Mouse (Mus musculus): ENCODE measurements around the gene Pax8. TPM values are rescaled to one million over a fixed set of nuclear protein-coding genes. Genes with fewer than 3 reads are reported as not detected.

Gene Pax8
- polyA plus RNA-seq, 1 experiment: not detected

GRCm38 (mm10) chr2:24405345-24406012 is 69.9 kb downstream of the Pax8 start:
- no peak overlapping the region for H3K27ac ChIP-seq (ENCODE audit: insufficient read depth, low read length)
- 59% methylated on average over 23 of the region's 23 CpGs for WGBS
- TF ChIP-seq POLR2A (IDR thresholded peaks at IDR 0.05; ENCODE audit: low read depth, low read length): no peak
- TF ChIP-seq CTCF (IDR thresholded peaks at IDR 0.05; ENCODE audit: extremely low read depth, insufficient read depth, insufficient read length, insufficient replicate concordance): peak; percentile 87; the same call in 1 of the 2 replicates
- H3K27me3 ChIP-seq (ENCODE audit: control insufficient read depth, insufficient read depth, low read length): no peaks in the 10 kb centered on the region
- DNase-seq (ENCODE audit: low read depth in 1 of 2, low spot score in 2 of 2): peak in 1 of 2 experiments; percentile 74
- H3K36me3 ChIP-seq (ENCODE audit: control insufficient read depth, insufficient read depth, low read length): peaks cover 65% of the 10 kb centered on the region
- no peak overlapping the region for H3K4me3 ChIP-seq (ENCODE audit: extremely low read depth, insufficient read depth, insufficient read length)
- no peaks in the 10 kb centered on the region for H3K4me1 ChIP-seq (ENCODE audit: control insufficient read depth, insufficient read depth, insufficient read length)

- TF ChIP-seq POLR2A (IDR thresholded peaks at IDR 0.05; ENCODE audit: low read depth, low read length) (no peak), CTCF (IDR thresholded peaks at IDR 0.05; ENCODE audit: extremely low read depth, insufficient read depth, insufficient read length, insufficient replicate concordance) (no peak)
- no peaks in the 10 kb centered on the region for H3K27me3 ChIP-seq (ENCODE audit: control insufficient read depth, insufficient read depth, low read length)
- H3K36me3 ChIP-seq (ENCODE audit: control insufficient read depth, insufficient read depth, low read length): peaks cover 79% of the 10 kb centered on the region
- H3K27ac ChIP-seq (ENCODE audit: insufficient read depth, low read length): no peak overlapping the region
- WGBS: 92% methylated on average over 3 of the region's 3 CpGs
- no peak for DNase-seq (ENCODE audit: low read depth in 1 of 2, low spot score in 2 of 2)
- H3K4me3 ChIP-seq (ENCODE audit: extremely low read depth, insufficient read depth, insufficient read length): no peak overlapping the region
- H3K4me1 ChIP-seq (ENCODE audit: control insufficient read depth, insufficient read depth, insufficient read length): no peaks in the 10 kb centered on the region
Observed at GRCm38 (mm10) chr2:24400711-24401110, 74.7 kb downstream of the Pax8 start.

GRCm38 (mm10) chr2:24397115-24397514 is 78.3 kb downstream of the Pax8 start:
- Histone ChIP-seq H3K27ac (ENCODE audit: insufficient read depth, low read length) (no peak overlapping the region), H3K27me3 (ENCODE audit: control insufficient read depth, insufficient read depth, low read length) (no peaks in the 10 kb centered on the region), H3K4me1 (ENCODE audit: control insufficient read depth, insufficient read depth, insufficient read length) (no peaks in the 10 kb centered on the region), H3K4me3 (ENCODE audit: extremely low read depth, insufficient read depth, insufficient read length) (no peak overlapping the region), H3K36me3 (ENCODE audit: control insufficient read depth, insufficient read depth, low read length) (peaks cover 63% of the 10 kb centered on the region)
- TF ChIP-seq CTCF (IDR thresholded peaks at IDR 0.05; ENCODE audit: extremely low read depth, insufficient read depth, insufficient read length, insufficient replicate concordance): no peak
- no peak for TF ChIP-seq POLR2A (IDR thresholded peaks at IDR 0.05; ENCODE audit: low read depth, low read length)
- WGBS: 62% methylated on average over 2 of the region's 2 CpGs
- DNase-seq (ENCODE audit: low read depth in 1 of 2, low spot score in 2 of 2): no peak

- no peak for DNase-seq (ENCODE audit: low read depth in 1 of 2, low spot score in 2 of 2)
- no peak overlapping the region for H3K27ac ChIP-seq (ENCODE audit: insufficient read depth, low read length)
- 86% methylated on average over 2 of the region's 2 CpGs for WGBS
- TF ChIP-seq POLR2A (IDR thresholded peaks at IDR 0.05; ENCODE audit: low read depth, low read length): no peak
- TF ChIP-seq CTCF (IDR thresholded peaks at IDR 0.05; ENCODE audit: extremely low read depth, insufficient read depth, insufficient read length, insufficient replicate concordance): no peak
- H3K27me3 ChIP-seq (ENCODE audit: control insufficient read depth, insufficient read depth, low read length): no peaks in the 10 kb centered on the region
- no peak overlapping the region for H3K4me3 ChIP-seq (ENCODE audit: extremely low read depth, insufficient read depth, insufficient read length)
- H3K36me3 ChIP-seq (ENCODE audit: control insufficient read depth, insufficient read depth, low read length): peaks cover 33% of the 10 kb centered on the region
- peaks cover 9% of the 10 kb centered on the region; the same call in 1 of the 2 replicates for H3K4me1 ChIP-seq (ENCODE audit: control insufficient read depth, insufficient read depth, insufficient read length)
Observed at GRCm38 (mm10) chr2:24393251-24393650, 82.1 kb downstream of the Pax8 start.

- TF ChIP-seq POLR2A (IDR thresholded peaks at IDR 0.05; ENCODE audit: low read depth, low read length) (no peak), CTCF (IDR thresholded peaks at IDR 0.05; ENCODE audit: extremely low read depth, insufficient read depth, insufficient read length, insufficient replicate concordance) (no peak)
- Histone ChIP-seq H3K27me3 (ENCODE audit: control insufficient read depth, insufficient read depth, low read length) (no peaks in the 10 kb centered on the region), H3K36me3 (ENCODE audit: control insufficient read depth, insufficient read depth, low read length) (no peaks in the 10 kb centered on the region; the same call in 1 of the 2 replicates), H3K27ac (ENCODE audit: insufficient read depth, low read length) (peak overlapping the region; percentile 3; the same call in 1 of the 2 replicates), H3K4me1 (ENCODE audit: control insufficient read depth, insufficient read depth, insufficient read length) (peaks cover 42% of the 10 kb centered on the region; the same call in 1 of the 2 replicates), H3K4me3 (ENCODE audit: extremely low read depth, insufficient read depth, insufficient read length) (peak overlapping the region; percentile 77)
- WGBS: 27% methylated on average over 4 of the region's 4 CpGs
- peak in 1 of 2 experiments; percentile 49 for DNase-seq (ENCODE audit: low read depth in 1 of 2, low spot score in 2 of 2)
Observed at GRCm38 (mm10) chr2:24387361-24388283, 87.8 kb downstream of the Pax8 start.

- peak in 1 of 2 experiments; percentile 25 for DNase-seq (ENCODE audit: low read depth in 1 of 2, low spot score in 2 of 2)
- Histone ChIP-seq H3K4me3 (ENCODE audit: extremely low read depth, insufficient read depth, insufficient read length) (peak overlapping the region; percentile 77), H3K36me3 (ENCODE audit: control insufficient read depth, insufficient read depth, low read length) (no peaks in the 10 kb centered on the region; the same call in 1 of the 2 replicates), H3K27ac (ENCODE audit: insufficient read depth, low read length) (peak overlapping the region; percentile 97), H3K27me3 (ENCODE audit: control insufficient read depth, insufficient read depth, low read length) (no peaks in the 10 kb centered on the region), H3K4me1 (ENCODE audit: control insufficient read depth, insufficient read depth, insufficient read length) (peaks cover 44% of the 10 kb centered on the region; the same call in 1 of the 2 replicates)
- 3% methylated on average over 2 of the region's 2 CpGs for WGBS
- TF ChIP-seq CTCF (IDR thresholded peaks at IDR 0.05; ENCODE audit: extremely low read depth, insufficient read depth, insufficient read length, insufficient replicate concordance) (no peak), POLR2A (IDR thresholded peaks at IDR 0.05; ENCODE audit: low read depth, low read length) (no peak)
Observed at GRCm38 (mm10) chr2:24386964-24387320, 88.5 kb downstream of the Pax8 start.

All from spleen, adult 2 months (tissue).